Mouse (Mus musculus): Measurements from ENCODE around the gene Riiad1.

The Riiad1 gene

GRCm38 (mm10) chr3:94459834-94460233 is 20.3 kb downstream of the Riiad1 start:
- no peak for DNase-seq

GRCm38 (mm10) chr3:94457055-94457454 is 23.1 kb downstream of the Riiad1 start:
- DNase-seq, result no peak

- DNase-seq, result peak; percentile 69 to 73
Measured at GRCm38 (mm10) chr3:94456529-94457000, 23.6 kb downstream of the Riiad1 start.

- no peak for DNase-seq
Measured at GRCm38 (mm10) chr3:94449377-94449776, 30.8 kb downstream of the Riiad1 start.

GRCm38 (mm10) chr3:94443597-94443964 is 36.6 kb downstream of the Riiad1 start, which contains the start of gene Oaz3:
Oaz3 (minus strand) TSS chr3:94443915.
- DNase-seq, result no peak

GRCm38 (mm10) chr3:94442951-94443596 is 37.1 kb downstream of the Riiad1 start, which contains the start of gene Mrpl9:
Mrpl9 (plus strand) TSS chr3:94443318.
- peak; percentile 96 for DNase-seq

- DNase-seq, result no peak
Measured at GRCm38 (mm10) chr3:94441182-94441581, 39.0 kb downstream of the Riiad1 start.

GRCm38 (mm10) chr3:94436420-94436819 is 43.7 kb downstream of the Riiad1 start:
- DNase-seq, result no peak

- no peak for DNase-seq
Measured at GRCm38 (mm10) chr3:94434305-94434704, 45.8 kb downstream of the Riiad1 start.

GRCm38 (mm10) chr3:94430980-94431379 is 49.2 kb downstream of the Riiad1 start:
- no peak for DNase-seq
